Mouse (Mus musculus): ENCODE data around the gene Chst5.
"Not testable (repeated sequence)": the region's sequence is repeated elsewhere in the genome, so short reads cannot be mapped to it uniquely, and the experiment has no call there.

The Chst5 gene

GRCm38 (mm10) chr8:111909621-111910450, at the start of gene Chst5:
Chst5 (minus strand) TSS chr8:111910447.
- in situ Hi-C loops (cut with MboI; ENCODE audit: unreplicated experiment in 2 of 2) = no loop called here

DNA sequence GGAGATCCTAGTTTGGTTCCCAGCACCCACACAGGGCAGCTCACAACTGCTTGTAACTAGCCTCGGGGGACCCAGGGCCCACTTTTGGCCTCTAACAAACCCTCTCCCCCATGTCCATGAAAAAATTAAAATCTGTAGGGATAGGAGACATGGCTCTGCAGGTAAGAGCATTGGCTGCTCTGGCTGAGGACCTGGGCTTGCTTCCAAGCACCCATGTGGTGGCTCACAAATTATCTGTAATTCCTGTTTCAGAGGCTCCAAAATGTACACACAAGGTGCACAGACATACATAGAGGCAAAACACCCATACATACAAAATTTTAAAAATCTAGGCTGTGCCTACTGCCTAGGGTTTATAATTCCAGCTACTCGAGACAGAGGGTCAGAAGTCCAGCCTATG, 47.0 kb upstream of the Chst5 start:
- in situ Hi-C loops (cut with MboI; ENCODE audit: unreplicated experiment in 2 of 2) = no loop called here

DNA sequence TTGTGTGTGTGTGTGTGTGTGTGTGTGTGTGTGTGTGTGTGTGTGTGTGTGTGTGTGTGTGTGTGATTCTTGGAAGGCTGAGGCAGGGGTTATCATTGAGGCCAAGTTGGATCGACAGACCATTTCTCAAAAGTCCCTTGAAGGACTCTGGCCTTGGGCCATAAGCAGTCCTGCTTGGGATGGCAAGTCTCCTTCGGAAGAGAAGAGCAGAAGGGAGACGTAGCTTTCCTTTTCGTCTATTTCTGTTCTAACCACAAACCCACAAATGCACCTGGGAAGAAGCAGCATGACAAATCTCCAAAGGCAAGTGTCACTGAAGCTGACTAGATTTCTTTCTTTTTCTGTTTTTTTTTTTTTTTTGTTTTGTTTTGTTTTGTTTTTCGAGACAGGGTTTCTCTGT, 45.6 kb upstream of the Chst5 start:
- in situ Hi-C loops (cut with MboI; ENCODE audit: unreplicated experiment in 2 of 2) = no loop called here

DNA sequence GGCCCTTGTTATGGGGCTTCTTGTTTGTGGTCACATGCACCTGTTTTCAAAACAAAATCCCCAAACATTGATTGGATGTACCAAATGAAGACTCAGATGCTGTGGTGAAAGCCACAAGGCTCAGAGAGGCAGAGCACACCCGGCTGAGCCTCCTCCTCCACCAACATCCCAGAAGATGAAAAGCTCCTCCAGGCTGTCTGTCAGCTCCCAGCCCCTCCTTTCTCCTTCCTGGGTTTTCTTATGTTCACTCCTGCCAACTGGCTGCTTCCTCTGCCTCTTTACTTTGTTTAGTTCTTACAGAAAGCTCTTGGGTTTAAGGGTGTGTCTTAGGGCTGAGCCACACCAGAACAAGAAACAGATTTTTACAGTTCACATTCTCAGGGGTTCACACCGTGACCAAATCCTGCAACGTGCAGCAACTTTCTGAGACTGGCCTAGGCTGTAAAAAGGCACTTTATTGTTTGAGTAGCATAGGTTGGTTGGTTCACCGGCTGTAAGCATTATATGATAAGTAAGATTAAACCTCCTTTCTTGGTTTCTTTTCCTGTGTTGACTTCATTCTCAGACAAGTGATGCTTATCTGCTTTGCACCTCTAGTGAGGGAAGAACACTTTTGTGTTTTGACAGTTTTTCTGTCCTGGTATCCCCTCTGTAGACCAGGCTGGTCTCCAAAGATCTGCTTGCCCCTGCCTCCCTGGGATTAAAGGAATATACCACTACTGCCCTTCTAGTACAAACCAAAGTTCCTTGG, 44.8 kb upstream of the Chst5 start:
- in situ Hi-C loops (cut with MboI; ENCODE audit: unreplicated experiment in 2 of 2) = no loop called here

DNA sequence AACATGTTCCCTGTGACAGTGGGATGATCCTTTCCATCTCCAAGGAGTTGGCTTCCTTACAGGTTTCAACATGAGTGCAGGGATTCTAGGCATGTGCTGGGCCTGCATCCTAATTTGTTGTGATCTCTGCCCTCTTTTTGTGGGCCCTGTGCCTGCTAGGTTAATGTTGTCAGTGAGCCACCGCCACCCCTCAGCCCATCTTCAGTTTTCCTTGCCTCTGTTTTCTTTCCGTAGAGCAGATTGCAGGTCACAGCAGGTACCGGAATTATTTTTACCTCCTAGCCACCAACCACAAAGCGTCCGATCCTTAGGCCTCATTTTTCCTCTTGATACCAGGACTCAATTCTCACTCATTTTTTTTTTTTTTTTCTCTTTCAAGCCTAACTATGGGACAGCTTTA, 41.7 kb upstream of the Chst5 start:
- in situ Hi-C loops (cut with MboI; ENCODE audit: unreplicated experiment in 2 of 2) = no loop called here

- in situ Hi-C loops (cut with MboI; ENCODE audit: unreplicated experiment in 2 of 2) = no loop called here
Measured at GRCm38 (mm10) chr8:111951317-111951716, 41.1 kb upstream of the Chst5 start.

DNA sequence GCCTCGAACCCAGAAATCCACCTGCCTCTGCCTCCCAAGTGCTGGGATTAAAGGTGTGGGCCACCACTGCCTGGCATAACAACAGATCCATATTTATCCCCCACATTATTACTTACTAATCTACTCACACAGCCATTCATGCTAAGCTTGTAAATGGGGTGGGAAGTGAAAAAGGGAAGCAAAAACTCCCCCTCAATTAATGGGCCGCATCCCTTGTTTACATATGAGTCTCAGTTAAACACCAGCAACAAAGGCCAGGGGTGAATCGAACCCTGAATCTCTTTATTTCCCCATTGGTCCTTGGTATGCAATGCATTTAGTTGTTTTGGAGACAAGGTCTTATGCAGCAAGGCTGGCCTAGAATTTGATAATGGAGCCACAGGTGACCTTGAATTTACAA, 40.6 kb upstream of the Chst5 start:
- in situ Hi-C loops (cut with MboI; ENCODE audit: unreplicated experiment in 2 of 2) = no loop called here

DNA sequence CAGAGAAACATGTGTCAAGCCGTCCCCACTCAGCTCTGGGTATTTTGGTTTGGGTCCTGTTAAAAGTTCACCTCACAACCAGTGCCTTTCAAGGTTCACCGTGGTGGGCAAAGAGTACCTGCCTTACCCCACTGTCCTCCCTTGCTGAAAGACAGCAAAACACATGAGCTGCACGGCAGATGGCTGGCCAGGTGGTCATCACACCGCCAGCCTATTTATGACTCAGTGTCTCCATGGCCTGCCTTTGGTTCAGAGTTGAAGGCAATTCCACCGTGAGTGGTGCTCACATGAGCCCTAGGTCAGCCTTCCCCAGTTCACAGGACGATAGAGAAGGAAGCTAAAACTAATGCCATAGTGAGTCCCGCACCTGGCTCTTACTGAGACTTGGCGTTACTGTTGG, 37.7 kb upstream of the Chst5 start:
- in situ Hi-C loops (cut with MboI; ENCODE audit: unreplicated experiment in 2 of 2) = no loop called here

GRCm38 (mm10) chr8:111947144-111947543, 36.9 kb upstream of the Chst5 start:
- in situ Hi-C loops (cut with MboI; ENCODE audit: unreplicated experiment in 2 of 2) = no loop called here

GRCm38 (mm10) chr8:111943544-111943943, 33.3 kb upstream of the Chst5 start:
- in situ Hi-C loops (cut with MboI; ENCODE audit: unreplicated experiment in 2 of 2) = loop anchor here in 1 of 2 experiments (5.0 kb wide), 1 partner anchor 49 kb away; the partner anchor contains the start of gene Adat1

- in situ Hi-C loops (cut with MboI; ENCODE audit: unreplicated experiment in 2 of 2) = loop anchor here in 1 of 2 experiments (5.0 kb wide), 1 partner anchor 51 kb away; the partner anchor contains the start of gene Adat1
Measured at GRCm38 (mm10) chr8:111941101-111941454, 30.8 kb upstream of the Chst5 start.

DNA sequence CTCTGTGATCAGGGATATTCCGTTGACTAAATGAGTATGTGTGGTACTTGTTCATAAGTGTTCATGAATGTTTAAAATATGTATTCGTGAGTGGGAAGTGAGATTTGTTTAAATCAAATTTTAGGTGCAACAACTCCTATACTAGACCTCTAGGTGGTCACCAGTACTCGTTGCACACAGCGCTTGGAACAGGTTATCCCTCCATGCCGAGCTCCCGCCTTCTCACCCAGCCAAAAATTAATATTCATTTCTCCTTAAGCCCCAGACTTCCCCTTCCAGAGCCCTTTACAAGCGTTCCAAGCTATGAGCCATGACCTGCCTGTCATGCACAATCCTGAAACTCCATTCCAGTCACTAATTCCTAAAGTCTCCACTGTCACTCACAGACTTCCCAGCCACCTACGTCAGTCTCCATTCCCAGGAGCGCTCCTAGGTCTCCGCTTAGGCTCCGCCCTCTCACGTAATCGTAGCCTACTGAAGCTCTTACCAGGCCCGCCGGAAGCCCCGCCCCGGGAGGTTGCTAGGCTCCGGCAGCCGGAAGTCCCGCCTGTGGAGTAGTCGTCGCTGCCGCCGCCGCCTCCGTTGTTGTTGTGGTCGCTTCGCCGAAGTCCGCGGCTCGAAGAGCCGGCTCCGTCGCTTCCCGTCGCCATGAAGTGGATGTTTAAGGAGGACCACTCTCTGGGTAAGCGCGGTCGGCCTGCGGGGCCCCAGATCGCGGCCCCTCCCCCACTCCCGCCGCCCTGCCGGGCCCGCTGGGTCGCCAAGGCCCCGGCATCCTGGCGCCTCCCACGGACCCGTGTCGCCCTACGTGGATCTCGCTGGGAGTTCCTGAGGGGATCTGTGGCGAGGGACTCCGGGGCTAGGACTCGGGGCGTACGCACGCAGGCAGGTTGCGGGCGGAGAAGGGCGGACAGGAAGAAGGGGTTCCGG, 30.2 kb upstream of the Chst5 start, which contains the start of gene Gabarapl2:
Gabarapl2 (plus strand) TSS at position 533 of the 930 bp plus-strand sequence.
- in situ Hi-C loops (cut with MboI; ENCODE audit: unreplicated experiment in 2 of 2) = loop anchor here in 1 of 2 experiments (5.0 kb wide), 1 partner anchor 52 kb away; the partner anchor contains the start of gene Adat1

DNA sequence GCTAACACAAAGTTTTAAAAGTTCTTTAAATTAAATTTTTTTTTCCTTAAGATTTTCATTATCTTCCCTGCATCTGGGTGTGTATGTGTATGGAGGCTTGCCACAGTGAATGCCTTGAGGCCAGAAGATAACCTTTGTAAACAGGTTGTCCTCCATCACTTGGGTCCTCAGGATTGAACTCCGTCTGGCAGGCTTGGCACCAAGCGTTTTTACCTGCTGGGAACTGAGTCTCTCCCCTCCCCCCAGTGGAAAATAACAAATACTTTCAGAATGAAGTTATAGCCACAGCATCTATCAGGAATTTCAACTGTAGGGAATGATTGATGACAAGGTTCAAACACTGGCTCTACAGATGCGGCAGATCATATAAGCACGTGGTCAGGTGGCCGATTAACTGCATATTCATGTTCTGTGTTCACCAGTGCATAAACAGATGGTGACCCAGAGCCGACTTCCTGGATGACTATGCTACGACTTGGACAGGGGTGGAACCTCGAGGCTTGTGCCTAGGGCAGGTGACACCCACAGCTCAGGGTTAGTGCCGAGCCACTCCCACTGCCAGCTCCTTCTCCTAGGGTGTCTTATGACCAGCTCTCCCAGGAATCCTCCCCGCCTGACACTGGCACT, 29.4 kb upstream of the Chst5 start:
- in situ Hi-C loops (cut with MboI; ENCODE audit: unreplicated experiment in 2 of 2) = loop anchor here in 1 of 2 experiments (5.0 kb wide), 1 partner anchor 53 kb away; the partner anchor contains the start of gene Adat1

DNA sequence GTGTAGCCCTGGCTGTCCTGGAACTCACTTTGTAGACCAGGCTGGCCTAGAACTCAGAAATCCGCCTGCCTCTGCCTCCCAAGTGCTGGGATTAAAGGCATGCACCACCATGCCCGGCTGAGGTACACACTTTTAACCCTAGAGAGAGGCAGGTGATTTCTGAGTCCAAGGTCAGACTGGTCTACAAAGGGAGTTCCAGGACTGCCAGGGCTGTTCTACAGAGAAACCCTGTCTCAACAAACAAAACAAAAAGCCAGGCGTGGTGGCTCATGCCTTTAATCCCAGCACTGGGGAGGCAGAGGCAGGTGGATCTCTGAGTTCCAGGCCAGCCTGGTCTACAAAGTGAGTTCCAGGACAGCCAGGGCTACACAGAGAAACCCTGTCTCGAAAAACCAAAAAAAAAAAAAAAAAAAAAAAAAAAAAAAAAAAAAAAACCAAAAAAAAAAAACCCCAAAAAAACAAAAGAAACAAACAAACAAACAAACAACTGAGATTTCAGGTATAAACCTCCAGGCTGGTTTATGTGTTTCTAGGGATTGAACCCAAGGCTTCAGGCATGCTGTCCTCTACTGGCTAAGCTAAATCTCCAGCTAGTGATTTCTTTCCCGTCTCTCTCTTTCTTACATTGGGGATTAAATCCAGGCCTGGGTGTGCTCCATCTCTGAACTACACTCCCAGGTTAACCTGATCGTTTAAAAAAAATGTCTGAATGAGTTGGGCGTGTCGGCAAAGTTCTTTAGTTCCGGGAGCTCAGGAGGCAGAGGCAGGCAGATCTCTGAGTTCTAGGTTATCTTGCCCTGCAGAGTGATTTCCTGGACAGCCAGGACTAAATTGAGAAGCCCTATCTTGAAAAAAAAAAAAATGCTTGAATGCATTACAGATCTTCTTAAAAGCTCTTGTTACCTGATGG, 28.1 kb upstream of the Chst5 start:
- in situ Hi-C loops (cut with MboI; ENCODE audit: unreplicated experiment in 2 of 2) = not testable (repeated sequence)

- in situ Hi-C loops (cut with MboI; ENCODE audit: unreplicated experiment in 2 of 2) = no loop called here
Measured at GRCm38 (mm10) chr8:111937184-111937583, 26.9 kb upstream of the Chst5 start.

- in situ Hi-C loops (cut with MboI; ENCODE audit: unreplicated experiment in 2 of 2) = no loop called here
Measured at GRCm38 (mm10) chr8:111934201-111934600, 24.0 kb upstream of the Chst5 start.

DNA sequence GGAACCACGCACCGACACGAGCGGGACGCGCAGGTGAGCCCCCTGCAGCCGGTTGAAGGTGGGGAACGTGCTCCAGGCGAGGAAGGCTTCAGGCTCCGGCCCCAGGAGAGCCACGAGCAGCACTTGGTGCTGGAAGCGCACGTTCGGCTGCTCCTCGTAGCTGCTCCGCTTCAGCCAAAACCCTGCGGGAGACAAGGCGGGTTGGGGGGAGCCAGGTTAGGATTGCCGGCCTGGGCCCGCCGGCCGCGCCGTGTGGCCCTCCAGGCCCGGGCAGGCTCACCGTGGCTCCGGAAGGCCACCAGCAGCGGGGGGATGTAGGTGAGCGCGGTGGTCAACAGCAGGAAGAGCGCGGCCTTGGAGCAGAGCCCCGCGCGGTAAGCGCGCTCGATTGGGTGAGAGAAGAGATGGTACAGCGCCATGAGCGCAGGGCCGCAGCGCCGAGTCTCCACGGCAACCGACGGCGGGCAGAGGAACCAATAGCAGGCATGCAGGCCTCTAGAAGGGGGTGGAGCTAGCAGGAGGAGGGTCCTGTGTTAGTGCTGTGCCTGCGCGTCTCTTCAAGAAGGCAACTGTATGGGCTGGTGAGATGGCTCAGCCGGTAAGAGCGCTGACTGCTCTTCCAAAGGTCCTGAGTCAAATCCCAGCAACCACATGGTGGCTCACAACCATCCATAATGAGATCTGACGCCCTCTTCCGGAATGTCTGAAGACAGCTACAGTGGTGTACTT, 23.3 kb upstream of the Chst5 start, which contains the start of gene Tmem231:
Tmem231 (minus strand) TSS at position 534 of the 729 bp plus-strand sequence.
- in situ Hi-C loops (cut with MboI; ENCODE audit: unreplicated experiment in 2 of 2) = no loop called here

Data from v-Abl transformed pro-B cells (cell line).